Mouse (Mus musculus): ENCODE measurements around the gene Lpcat3.

GRCm38 (mm10) chr6:124699962-124700610 is 37.3 kb downstream of the Lpcat3 start:
- TF ChIP-seq POLR2A (IDR thresholded peaks at IDR 0.05; ENCODE audit: borderline replicate concordance, extremely low read depth, insufficient read depth, insufficient read length, poor library complexity, severe bottlenecking) (no peak), CTCF (IDR thresholded peaks at IDR 0.05; ENCODE audit: borderline replicate concordance, extremely low read depth, insufficient read depth, insufficient read length) (no peak)
